Mouse (Mus musculus): Measurements from ENCODE around the gene Rgs14.
A peak's percentile ranks its signal among the peaks of the same experiment; 100 is the strongest.

The Rgs14 gene

GRCm38 (mm10) chr13:55369531-55370114 lies at the start of gene Rgs14:
Gene Rgs14, plus strand, starts transcription at chr13:55369732.
- peak; percentile 69 for DNase-seq (ENCODE audit: low read depth, low spot score)

GRCm38 (mm10) chr13:55319931-55320533 lies 49.5 kb upstream of the Rgs14 start, which contains the start of gene Prelid1:
Gene Prelid1, plus strand, starts transcription at chr13:55320500.
- DNase-seq (ENCODE audit: low read depth, low spot score) = no peak

- peak; percentile 72 for DNase-seq (ENCODE audit: low read depth, low spot score)
Measured at GRCm38 (mm10) chr13:55321434-55322129, 48.0 kb upstream of the Rgs14 start, which contains the start of gene Rab24. Gene Rab24, minus strand, starts transcription at chr13:55321946.

GRCm38 (mm10) chr13:55322130-55322825 lies 47.3 kb upstream of the Rgs14 start:
- peak; percentile 47 for DNase-seq (ENCODE audit: low read depth, low spot score)

- DNase-seq (ENCODE audit: low read depth, low spot score) = no peak
Measured at GRCm38 (mm10) chr13:55325596-55325995, 43.9 kb upstream of the Rgs14 start.

GRCm38 (mm10) chr13:55327169-55327568 lies 42.4 kb upstream of the Rgs14 start:
- no peak for DNase-seq (ENCODE audit: low read depth, low spot score)

GRCm38 (mm10) chr13:55327633-55328032 lies 41.9 kb upstream of the Rgs14 start:
- peak; percentile 96 for DNase-seq (ENCODE audit: low read depth, low spot score)

GRCm38 (mm10) chr13:55328171-55328570 lies 41.4 kb upstream of the Rgs14 start:
- no peak for DNase-seq (ENCODE audit: low read depth, low spot score)

GRCm38 (mm10) chr13:55328641-55329040 lies 40.9 kb upstream of the Rgs14 start:
- DNase-seq (ENCODE audit: low read depth, low spot score) = no peak

GRCm38 (mm10) chr13:55329109-55329682 lies 40.3 kb upstream of the Rgs14 start:
- DNase-seq (ENCODE audit: low read depth, low spot score) = no peak

GRCm38 (mm10) chr13:55329683-55330566 lies 39.6 kb upstream of the Rgs14 start, which contains the start of gene Mxd3:
Gene Mxd3, minus strand, starts transcription at chr13:55329823.
- no peak for DNase-seq (ENCODE audit: low read depth, low spot score)

GRCm38 (mm10) chr13:55330567-55331400 lies 38.7 kb upstream of the Rgs14 start:
- no peak for DNase-seq (ENCODE audit: low read depth, low spot score)

- DNase-seq (ENCODE audit: low read depth, low spot score) = no peak
Measured at GRCm38 (mm10) chr13:55332331-55332730, 37.2 kb upstream of the Rgs14 start.

GRCm38 (mm10) chr13:55335701-55336100 lies 33.8 kb upstream of the Rgs14 start:
- no peak for DNase-seq (ENCODE audit: low read depth, low spot score)

GRCm38 (mm10) chr13:55337341-55337975 lies 32.1 kb upstream of the Rgs14 start:
- no peak for DNase-seq (ENCODE audit: low read depth, low spot score)

GRCm38 (mm10) chr13:55338131-55339054 lies 31.1 kb upstream of the Rgs14 start:
- no peak for DNase-seq (ENCODE audit: low read depth, low spot score)

- DNase-seq (ENCODE audit: low read depth, low spot score) = no peak
Measured at GRCm38 (mm10) chr13:55339259-55339658, 30.3 kb upstream of the Rgs14 start.

- no peak for DNase-seq (ENCODE audit: low read depth, low spot score)
Measured at GRCm38 (mm10) chr13:55342469-55342868, 27.1 kb upstream of the Rgs14 start.
